Mouse (Mus musculus) urinary bladder, postnatal 25 days (tissue): ENCODE measurements at regions not wholly inside any gene's neighbourhood (a gene's known extent, or its start where the extent isn't known, plus 50 kb on each side); places are given as distances from the start of the nearest gene placed in this dataset.

Experiments
- DNase-seq: peaks from one replicate; pipeline ENCODE4 v3.0.0; 2022; ENCODE audit warnings: low spot score

DNA sequence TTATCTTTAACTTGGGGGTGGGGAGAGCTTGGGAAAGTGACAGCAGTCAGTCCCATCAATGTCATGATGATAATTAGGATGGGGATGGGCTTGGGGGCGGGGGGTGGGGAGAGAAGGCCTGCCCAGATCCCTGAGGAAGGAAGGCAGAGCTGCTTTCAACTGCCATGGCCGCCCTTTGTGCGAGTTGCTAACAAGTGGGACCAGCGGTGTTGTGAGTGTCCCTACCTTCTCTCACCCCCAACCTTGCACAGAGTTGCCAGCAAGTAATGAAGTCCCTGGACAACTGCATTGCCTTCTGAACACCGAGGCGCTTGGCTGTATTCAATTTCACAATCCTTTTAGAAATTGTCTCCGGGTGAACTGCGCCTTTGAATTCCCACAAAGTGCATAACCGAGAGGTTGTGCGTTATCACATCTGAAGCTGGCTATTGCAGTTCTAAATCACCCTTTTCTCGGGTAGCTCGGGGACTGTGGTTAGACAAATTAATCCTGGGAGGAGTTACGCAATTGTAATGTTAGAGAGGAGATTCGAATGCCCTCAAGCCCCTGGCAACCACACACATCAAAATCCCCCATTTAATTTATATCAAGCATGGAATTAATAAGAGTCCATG is 257.9 kb upstream of the Daam1 start:
- no peak for DNase-seq

DNA sequence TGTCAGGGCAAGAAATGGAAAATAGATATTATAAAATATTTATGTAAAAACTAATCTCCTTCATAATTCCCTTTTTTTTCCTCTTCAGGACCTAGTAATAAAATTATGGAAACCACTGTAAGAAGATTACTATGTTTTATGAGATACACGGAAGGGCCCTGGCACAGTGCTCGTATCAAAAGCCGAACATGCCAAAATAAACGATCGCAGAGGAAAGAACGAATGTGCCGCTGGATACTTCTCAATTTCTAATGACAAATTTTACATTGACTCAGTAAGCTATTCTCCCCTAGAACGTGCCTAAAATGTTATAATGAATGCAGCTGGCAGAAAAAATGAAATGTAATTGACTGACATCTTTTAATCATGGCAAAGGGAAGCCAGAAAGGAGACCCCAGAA is 257.4 kb upstream of the Daam1 start:
- DNase-seq: no peak

DNA sequence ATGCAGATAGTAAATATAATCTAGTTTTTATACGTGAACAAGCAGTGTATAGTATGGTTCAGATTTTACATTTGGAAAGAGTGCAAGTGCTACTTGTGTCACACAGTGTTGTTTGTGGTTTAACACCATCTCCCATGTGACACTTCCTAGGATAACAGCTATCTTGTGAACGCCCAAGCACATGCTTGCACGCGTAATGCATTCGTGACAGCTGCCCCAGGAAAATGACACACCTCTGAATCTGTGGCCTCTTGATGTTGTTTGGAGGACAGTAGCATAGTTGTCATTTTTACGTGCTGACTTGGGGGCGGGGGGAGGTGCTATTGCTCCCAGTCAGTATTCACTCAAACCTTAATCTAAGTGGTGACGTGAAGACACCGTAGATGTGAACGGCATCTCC is 256.2 kb upstream of the Daam1 start:
- no peak for DNase-seq

DNA sequence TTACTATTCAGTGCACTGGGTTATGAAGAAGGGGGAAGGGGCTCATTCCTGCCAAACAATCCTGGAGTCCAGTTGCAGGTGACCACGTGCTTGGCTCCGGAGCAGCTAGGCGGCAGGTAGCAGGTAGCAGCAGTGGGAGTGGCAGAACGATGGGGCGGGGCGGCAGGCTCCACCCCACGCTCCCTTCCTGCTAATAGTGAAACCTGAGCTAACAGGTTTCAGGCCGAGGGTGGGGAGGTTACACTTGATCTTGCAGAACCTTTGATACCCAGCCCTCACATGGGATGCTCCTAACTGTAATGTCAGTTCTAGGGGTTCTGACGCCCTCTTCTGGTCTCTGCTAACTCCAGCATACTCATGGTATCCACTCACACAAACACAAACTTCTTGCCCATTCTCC is 253.5 kb upstream of the Daam1 start:
- DNase-seq: peak; percentile 41

DNA sequence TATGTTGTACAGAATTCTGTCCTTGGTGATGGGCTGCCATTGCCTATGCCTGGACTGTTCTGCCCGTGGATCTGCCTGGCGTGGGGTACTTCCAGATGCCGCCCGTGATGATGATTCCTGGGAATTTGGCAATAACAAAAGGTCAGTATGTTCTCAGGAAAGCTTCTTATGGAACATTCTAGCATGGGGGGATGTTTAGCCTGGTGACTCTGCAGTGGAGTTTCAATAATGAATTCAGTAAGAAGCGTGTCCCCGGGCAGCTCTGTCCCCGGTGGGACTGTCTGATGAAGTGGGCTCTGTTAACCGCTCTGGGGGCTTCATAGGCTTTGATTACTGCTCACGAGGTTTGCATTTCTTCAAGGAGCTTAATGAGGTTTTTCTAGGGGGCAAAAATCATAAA is 252.9 kb upstream of the Daam1 start:
- no peak for DNase-seq

DNA sequence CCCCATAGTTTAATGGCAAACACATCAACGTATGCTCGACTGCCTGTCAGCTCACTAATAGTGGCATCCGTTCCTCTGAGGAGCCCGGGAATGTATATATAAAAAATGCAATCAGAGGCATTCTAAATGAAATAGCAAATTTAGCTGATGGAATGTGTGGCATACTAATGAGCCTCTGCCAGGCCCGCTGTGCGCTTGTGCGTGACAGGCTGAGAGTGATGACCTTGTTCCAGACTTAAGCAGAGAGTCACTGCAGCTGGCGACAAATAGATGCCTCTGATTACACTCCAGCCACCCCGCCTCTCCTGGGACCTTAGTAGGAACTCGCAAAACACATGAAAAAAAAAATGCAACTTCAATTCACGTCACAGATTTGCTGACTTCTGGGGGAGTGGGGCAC is 252.0 kb upstream of the Daam1 start:
- no peak for DNase-seq

DNA sequence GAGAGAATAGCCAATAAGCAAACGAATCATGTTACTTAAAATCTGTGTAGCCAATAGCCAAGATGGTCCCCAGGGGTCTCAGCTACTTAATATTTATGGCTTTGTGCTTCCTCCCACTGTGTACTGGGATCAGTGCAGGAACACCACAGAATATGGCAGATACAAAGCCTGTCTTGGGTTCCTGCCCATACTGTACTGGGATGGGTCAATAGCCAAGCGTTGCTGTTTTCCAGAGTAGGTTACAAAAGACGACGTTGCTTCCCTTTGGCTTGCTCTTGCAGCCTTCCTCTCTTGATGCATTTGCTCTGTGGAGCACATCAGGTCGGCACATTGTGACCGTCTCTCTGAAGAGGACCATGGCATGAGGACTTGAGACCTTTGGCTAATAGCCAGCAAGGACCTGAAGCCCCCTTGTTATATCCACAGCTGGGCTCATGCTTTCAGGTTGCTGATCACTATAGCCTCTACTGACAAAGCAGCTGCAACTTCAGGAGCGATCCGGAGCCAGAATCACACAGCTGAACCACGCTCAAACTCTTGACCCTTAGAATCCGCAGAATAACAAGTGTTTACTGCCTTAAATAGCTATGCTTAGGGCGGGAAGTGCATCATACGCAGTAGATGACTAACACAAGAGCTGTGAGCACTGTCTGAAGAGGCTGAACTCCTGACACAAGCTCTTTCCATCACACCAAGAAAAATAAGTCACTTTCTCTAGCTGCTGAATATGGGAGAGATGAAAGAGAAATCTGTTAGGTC is 250.2 kb upstream of the Daam1 start:
- no peak for DNase-seq

DNA sequence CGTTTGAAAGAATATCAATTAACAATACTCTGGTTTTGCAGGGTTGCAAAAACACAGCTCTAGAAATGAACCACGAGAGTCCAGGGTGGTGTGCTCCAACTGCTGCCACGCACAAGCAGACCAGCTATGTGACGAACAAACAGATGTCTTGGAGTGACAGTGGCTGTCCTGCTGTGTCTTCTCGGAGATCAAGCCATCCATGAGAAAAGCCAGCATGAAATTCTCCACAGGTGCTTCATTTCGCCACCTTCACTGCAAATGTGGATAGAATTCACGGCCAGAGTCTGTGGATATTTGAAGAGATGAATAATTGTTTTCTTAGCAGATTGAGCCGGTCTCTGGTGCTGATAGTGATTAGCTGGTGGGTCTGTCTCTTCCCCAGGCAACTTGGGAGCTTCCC is 246.3 kb upstream of the Daam1 start:
- no peak for DNase-seq

DNA sequence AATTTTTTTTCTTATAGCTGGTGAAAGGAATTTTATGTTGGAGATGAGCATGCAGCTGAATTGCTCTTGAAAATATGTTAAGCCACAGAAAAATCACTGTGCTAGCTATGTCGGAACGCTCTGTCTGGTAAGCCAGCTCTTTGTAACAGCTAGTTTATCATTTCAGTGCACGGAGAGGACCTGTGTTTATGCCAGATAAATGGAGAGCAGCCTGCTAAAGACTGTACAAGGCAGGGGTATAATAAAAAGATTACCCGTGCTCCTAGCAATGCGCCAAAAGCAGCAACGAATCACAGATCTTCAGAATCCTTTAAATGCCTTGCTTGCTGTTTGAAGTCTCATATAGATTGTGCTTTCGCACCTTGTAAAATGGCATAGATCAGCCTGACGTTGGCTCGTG is 232.2 kb upstream of the Daam1 start:
- DNase-seq: no peak

DNA sequence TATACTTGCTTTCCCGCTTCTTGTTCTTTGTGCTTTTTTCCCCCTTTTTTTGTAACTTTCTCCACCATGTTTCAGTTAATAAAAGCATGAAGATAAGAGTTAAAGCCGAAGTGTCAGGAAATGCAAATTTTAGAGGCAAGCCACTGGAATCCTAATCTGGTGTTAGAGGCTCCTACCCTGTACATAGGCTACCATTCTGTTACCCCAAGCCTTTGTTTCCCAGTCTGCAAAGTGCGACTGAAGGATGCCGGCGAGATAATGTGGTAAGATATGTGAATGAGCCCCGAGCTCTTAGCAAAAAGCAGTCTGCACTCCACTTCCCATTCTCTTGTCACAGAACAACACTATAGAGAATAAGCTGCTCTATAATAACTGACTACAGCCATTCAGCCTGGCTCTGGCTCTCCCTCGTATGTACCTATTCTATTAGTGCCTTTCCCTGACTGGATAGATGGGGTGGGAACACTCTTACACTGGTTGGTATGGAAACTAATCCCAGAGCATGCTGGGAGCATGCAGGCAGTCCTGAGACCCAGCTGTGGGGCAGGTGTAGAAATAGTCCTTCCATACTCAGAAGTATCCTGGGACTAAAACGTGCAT is 229.7 kb upstream of the Daam1 start:
- DNase-seq: no peak

DNA sequence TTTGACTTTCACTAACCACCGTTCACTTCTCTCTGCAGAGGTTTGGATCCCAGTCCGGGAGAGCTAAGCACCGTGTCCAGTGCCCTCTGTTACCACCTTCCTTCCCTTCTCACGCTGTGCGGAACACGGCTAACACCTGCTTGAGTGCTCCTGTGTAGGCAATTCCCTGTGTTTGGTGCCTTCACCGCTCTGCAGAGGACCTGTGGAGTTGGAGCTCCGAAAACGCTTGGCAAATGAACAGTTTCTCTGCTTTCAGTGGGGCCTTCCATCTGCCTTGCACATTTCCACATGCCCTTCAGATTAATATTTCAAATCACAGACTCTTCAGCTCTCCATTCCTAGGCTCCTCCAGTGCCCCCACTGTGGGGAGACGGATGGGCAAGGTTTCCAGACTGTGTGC is 227.7 kb upstream of the Daam1 start:
- DNase-seq: no peak

DNA sequence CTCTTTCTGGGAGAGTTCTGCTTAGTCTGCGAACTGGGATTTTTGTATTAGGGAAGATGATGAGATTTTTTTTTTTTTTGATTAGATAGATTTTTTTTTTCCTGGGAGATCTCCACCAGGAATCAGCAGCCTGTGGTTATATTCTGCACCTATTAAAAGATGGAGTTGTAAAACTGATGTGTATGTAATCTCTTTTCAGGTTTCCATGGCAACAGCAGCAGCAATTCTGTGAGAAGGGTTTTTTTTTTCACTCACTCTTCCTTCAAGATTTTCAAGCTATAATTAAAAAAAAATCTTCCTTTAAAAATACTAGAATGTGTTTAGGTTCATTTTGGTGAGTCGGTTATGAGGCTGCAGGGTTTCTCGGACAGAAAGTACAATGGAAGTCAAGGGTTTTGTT is 224.5 kb upstream of the Daam1 start:
- DNase-seq: no peak

DNA sequence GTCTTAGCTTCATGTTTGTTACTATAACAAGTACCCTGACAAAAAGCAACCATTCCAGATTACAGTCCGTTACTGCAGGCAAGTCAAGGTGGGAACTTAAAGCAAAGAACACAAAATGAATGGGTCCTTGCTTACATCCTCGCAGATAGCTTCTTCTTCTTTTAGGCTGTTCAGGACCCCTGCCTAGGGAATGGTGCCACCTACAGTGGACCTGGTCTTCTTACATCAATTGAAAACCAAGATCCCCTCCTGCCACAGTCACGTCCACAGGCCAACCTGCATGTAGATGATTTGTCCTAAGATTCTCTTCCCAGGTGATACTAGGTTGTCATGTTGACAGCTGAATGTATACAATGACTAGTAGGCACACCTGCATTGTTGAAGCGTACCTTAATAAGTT is 222.9 kb upstream of the Daam1 start:
- no peak for DNase-seq

DNA sequence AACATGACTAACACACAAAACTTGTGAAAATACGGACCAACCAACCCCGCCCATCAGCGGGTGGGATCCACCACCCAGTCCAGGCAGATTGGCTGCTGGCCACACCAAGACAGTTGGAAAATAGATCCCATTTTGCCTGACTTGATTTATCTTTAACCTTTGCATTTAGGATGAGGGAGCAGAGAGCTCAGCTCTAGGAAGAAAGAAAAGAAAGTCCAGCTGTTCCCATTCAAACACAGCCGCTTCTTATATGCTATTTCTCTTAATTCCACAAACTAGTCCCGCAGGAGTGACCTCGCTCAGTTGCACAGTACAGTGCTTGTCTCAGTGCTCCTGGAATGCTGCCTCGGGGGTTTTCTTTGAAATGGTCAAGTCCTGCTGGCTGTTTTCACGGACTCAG is 217.6 kb upstream of the Daam1 start:
- DNase-seq: peak; percentile 31

DNA sequence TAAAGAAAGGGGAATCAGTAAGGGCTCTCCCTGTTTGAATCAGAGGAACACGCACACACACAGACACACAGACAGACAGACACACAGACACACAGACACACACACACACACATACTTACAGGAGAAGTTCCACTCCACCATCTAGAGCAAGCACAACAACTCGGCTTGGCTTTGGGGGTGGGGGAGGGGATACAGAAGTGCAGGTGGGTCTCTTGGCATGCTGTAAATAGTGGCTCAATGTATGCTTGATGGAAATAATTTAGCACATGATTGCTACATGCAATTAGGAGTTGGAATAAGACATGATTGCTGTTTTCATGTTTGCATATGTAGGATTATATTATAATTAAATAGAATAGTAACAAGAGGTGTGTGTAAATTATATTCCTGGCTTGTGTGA is 215.9 kb upstream of the Daam1 start:
- DNase-seq: no peak

DNA sequence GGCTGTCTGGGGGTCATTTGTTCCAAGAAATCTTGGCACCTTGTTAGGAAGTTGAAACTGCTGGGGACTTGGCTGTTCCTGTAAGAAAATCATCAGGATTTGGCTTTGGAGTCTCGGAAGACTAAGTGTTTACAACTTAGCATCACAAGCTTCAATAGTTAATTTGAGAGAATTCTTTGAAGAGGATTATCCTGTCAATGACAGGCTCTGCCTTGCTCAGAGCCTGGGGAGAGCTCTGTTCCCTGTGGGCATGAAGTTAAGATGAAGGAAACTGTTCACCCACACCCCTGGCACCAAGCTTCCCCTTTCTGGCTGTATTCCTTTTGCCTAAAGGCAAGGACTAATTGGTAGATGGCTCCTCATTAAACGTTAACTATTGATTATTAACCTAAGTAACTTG is 215.5 kb upstream of the Daam1 start:
- DNase-seq: no peak

DNA sequence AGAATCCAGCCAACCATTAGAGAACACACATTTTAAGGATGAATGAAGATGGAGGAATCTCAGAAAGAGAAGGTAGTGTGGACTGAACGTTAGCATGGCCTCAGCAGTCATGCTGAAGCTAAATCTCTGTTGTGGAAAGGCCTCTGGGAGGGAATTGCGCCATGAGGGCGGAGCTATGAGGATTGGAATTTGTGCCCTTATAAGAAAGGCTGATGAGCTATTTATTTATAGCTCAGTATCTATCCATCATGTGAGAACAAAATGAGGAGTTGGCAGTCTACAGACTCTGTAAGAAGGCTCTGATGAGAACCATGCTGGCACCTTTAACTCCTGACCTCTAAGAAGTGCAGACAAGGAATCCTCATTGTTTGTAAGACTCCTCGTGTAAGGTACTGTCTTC is 214.8 kb upstream of the Daam1 start:
- DNase-seq: no peak

DNA sequence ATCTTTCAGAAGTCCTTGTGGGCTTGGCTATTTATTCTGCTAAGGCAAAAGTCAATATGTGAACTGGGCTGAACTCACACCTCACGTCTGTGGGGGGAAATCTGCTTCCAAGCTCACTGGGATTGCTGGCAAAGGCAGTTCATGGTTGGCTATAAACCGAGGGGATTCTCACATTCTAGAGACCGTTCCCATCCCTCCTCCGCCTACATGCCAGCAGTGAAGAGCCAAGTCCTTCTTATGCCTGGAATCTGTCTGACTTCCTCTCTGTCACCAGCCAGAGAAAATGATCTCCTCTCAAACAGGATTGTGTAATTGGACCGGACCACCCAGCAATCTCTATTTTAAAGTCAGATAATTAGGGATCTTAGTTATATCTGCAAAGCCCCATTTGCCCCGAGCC is 212.4 kb upstream of the Daam1 start:
- no peak for DNase-seq

DNA sequence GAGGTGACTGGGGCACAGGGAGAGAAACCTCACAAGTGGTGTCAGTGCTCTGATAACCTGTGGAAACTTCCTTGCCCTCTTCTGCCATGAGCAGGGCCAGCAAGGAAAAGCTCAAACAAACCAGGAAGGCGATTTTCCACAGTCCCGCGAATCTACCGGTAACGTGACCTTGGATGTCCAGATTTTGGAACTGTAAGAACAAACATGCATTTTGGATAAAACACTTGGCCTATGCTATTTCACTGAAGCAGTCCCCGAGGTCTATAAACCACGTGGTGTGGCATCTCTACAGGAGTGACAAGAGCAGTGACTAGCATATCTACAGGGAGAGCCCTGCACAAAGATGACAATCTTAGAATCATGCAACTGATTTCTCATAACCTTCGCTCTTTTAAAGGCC is 211.9 kb upstream of the Daam1 start:
- DNase-seq: no peak

DNA sequence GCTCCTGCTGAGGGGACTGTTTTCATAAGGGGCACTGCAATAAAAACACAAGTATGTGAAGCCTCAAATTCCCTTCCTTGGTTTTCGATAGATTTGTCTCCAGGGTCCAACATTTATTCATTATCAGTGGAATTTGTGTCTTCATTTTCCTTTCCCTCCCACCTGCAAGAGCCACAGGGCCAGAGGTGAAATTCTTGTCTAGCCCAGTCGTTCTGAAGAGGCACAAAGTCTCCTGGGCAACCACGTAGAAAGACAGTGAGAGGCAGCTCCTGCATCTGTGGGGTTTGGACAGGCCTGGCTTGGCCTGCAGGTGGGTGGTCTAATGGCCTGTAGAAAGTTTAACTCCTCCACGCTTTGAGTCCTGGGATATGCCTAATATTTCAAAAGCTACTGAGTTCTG is 211.3 kb upstream of the Daam1 start:
- no peak for DNase-seq

DNA sequence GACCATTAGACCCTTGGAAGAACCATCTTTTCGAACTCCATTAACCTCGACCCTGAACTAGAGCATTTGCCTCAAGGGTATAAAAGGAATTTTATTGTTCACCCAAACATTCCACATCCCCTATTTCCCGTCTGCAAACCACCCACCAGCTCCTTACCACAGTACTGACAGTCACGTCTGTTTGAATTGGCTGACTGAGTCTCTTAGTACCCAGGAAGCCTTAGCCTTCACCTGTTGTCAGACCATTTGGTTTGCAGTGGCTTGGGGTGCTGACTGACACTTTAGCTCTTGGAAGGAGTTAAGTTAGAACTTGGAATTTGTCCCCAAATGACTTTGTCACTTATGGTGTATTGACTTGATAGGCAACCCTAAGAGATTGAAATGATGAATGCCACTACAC is 209.3 kb upstream of the Daam1 start:
- DNase-seq: no peak

DNA sequence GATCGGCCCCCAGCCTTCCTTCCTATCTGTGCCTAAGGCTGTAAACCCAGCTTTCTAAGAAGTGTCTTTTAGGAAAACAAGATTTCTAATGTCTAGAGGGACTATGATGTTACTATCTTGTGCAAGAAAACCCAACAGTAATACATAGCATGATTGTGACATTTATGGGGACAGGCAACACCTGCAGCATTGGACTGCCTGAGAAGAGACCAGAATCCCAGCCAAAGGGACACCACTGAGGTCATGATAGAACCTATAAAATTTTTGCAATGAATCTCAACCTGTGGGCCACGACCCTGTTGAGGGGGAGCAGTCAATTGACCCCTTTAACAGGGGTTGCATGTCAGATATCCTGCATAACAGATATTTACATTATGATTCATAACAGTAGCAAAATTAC is 208.1 kb upstream of the Daam1 start:
- no peak for DNase-seq

DNA sequence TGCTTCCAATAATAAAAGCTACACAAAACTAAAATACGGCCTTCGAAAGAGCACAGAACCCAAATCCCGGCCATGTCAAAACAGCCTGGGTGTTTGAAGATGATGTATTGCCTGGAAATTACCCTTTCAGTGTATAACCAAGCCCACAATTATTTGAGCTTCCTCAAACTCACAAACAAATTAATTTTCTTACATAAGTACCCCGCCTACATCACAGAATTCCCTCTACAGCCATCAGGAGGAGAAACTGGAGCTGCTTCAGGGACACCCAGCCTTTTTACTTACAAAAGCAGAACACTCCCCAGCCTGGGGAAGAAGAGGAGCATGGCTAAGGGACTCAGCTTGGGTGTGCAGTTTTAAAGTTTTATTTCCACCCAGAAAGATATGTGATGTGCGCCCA is 207.6 kb upstream of the Daam1 start:
- no peak for DNase-seq

DNA sequence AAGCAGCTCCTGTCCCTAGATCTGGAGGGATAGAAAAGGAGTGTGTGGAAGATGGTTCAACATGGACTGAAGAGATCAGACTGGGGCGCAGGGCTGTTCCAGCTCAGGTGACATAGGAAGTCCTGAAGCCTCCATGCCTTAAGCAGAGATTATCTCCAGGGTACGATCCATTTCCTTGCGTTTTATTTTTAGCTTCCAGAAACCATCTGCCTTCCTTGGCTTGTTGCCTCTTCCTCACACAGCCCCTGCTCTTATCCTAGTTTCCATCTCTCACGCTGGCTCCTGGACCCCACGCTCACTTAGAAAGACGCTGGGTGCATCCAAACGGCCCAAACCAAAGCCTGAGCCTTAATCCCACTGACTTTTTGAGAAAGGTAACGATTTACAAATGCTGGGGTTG is 206.8 kb upstream of the Daam1 start:
- no peak for DNase-seq
